Mouse (Mus musculus) neural tube, embryonic 11.5 days (tissue): ENCODE measurements around the gene Msantd3. TPM values are rescaled to one million over a fixed set of nuclear protein-coding genes. Genes with fewer than 3 reads are reported as not detected.

Source experiments
- ATAC-seq: fragments of 200-750 bp; cut with Nextera tagmentation; 2 replicates; pipeline ENCODE4 v1.8.0; 2017; ENCODE audit warnings: moderate number of reproducible peaks, mild to moderate bottlenecking, moderate TSS enrichment, moderate library complexity; ENCODE audit not compliant: insufficient read depth, low FRiP score, low TSS enrichment
- DNase-seq: peaks from one replicate; pipeline ENCODE4 v3.0.0-alpha.2; 2015; ENCODE audit warnings: low spot score
- H3K27ac ChIP-seq: fragments of 300-500 bp; sonication (generic); 2 replicates; pipeline ENCODE4 v1.5.1; 2014; ENCODE audit warnings: low read depth, mild to moderate bottlenecking, low read length
- H3K27me3 ChIP-seq: fragments of 300-500 bp; sonication (generic); 2 replicates; pipeline ENCODE4 v1.6.1; 2014; ENCODE audit warnings: mild to moderate bottlenecking, low read length, mixed read lengths; ENCODE audit not compliant: control insufficient read depth, insufficient read depth
- H3K36me3 ChIP-seq: fragments of 300-500 bp; sonication (generic); 2 replicates; pipeline ENCODE4 v1.6.1; 2014; ENCODE audit warnings: mild to moderate bottlenecking, low read length, moderate library complexity, mixed read lengths; ENCODE audit not compliant: control insufficient read depth, insufficient read depth
- H3K4me1 ChIP-seq: fragments of 300-500 bp; sonication (generic); 2 replicates; pipeline ENCODE4 v1.6.1; 2014; ENCODE audit warnings: low read length, mixed read lengths; ENCODE audit not compliant: control insufficient read depth, insufficient read depth
- H3K4me2 ChIP-seq: fragments of 300-500 bp; sonication (generic); 2 replicates; pipeline ENCODE4 v1.6.1; 2014; ENCODE audit warnings: low read depth, mild to moderate bottlenecking, moderate library complexity
- H3K4me3 ChIP-seq: fragments of 300-500 bp; sonication (generic); 2 replicates; pipeline ENCODE4 v1.5.1; 2014; ENCODE audit warnings: low read depth, low read length
- H3K9ac ChIP-seq: fragments of 300-500 bp; sonication (generic); 2 replicates; pipeline ENCODE4 v1.6.1; 2014; ENCODE audit warnings: mild to moderate bottlenecking, low read length
- H3K9me3 ChIP-seq: fragments of 300-500 bp; sonication (generic); 2 replicates; pipeline ENCODE4 v1.6.1; 2016; ENCODE audit warnings: low read length; ENCODE audit not compliant: control insufficient read depth
- WGBS: fragments of 180-500 bp; shearing (Covaris S2); extraction: QIAGEN DNeasy Blood & Tissue Kit; methylation state at CpG from one replicate; pipeline ENCODE4 v1.1.7; 2014; 5-methylcytosine and 5-hydroxymethylcytosine counted together
- polyA plus RNA-seq: library from polyadenylated mRNA; unstranded; fragments of >200 nt; fragmentation: Nextera tagmentation; extraction: Ambion mirVana; gene quantifications from 2 replicates; pipeline ENCODE4 v1.2.1, GENCODE M21; 2014

Gene Msantd3
- polyA plus RNA-seq, 1 experiment from 2014 or later, result 68.3 TPM

- no peak overlapping the region for H3K27ac ChIP-seq
- no peaks in the 10 kb centered on the region for H3K36me3 ChIP-seq
- ATAC-seq (no peak), DNase-seq (no peak)
- H3K9me3 ChIP-seq, result no peaks in the 10 kb centered on the region
- H3K27me3 ChIP-seq, result no peaks in the 10 kb centered on the region
- no peak overlapping the region for H3K9ac ChIP-seq
- H3K4me1 ChIP-seq, result peaks cover 18% of the 10 kb centered on the region
- WGBS, result 94% methylated on average over 2 of the region's 2 CpGs
- H3K4me3 ChIP-seq, result no peak overlapping the region
- H3K4me2 ChIP-seq, result no peak overlapping the region
Measured at GRCm38 (mm10) chr4:48538581-48538980, 1.2 kb upstream of the Msantd3 start.

GRCm38 (mm10) chr4:48540576-48541111 lies 909 bp downstream of the Msantd3 start:
- WGBS, result under 1% methylated on average over 47 of the region's 50 CpGs
- DNase-seq, result peak; percentile 72

GRCm38 (mm10) chr4:48541526-48542250 lies 2.0 kb downstream of the Msantd3 start:
- no peak for ATAC-seq
- Histone ChIP-seq H3K27me3 (no peaks in the 10 kb centered on the region), H3K9me3 (no peaks in the 10 kb centered on the region), H3K27ac (no peak overlapping the region), H3K4me1 (peaks cover 47% of the 10 kb centered on the region), H3K4me2 (peak overlapping the region; percentile 79), H3K4me3 (peak overlapping the region; percentile 88), H3K36me3 (no peaks in the 10 kb centered on the region), H3K9ac (peak overlapping the region; percentile 99)
- DNase-seq, result peak; percentile 39
- 4% methylated on average over 15 of the region's 15 CpGs for WGBS

More at GRCm38 (mm10) chr4:48540576-48541111, 909 bp downstream of the Msantd3 start:
- Histone ChIP-seq H3K9me3 (no peaks in the 10 kb centered on the region), H3K36me3 (no peaks in the 10 kb centered on the region), H3K9ac (peak overlapping the region; percentile 99), H3K27me3 (no peaks in the 10 kb centered on the region), H3K4me3 (peak overlapping the region; percentile 88), H3K4me1 (peaks cover 37% of the 10 kb centered on the region), H3K4me2 (peak overlapping the region; percentile 79), H3K27ac (peak overlapping the region; percentile 94)
- peak; percentile 53 for ATAC-seq

GRCm38 (mm10) chr4:48542351-48542750 lies 2.6 kb downstream of the Msantd3 start:
- H3K36me3 ChIP-seq, result no peaks in the 10 kb centered on the region
- H3K9me3 ChIP-seq, result no peaks in the 10 kb centered on the region
- no peaks in the 10 kb centered on the region for H3K27me3 ChIP-seq
- H3K4me3 ChIP-seq, result peak overlapping the region; percentile 88; the same call in 1 of the 2 replicates
- DNase-seq (no peak), ATAC-seq (no peak)
- H3K9ac ChIP-seq, result no peak overlapping the region
- peak overlapping the region; percentile 79 for H3K4me2 ChIP-seq
- H3K27ac ChIP-seq, result no peak overlapping the region
- WGBS, result 44% methylated on average over 5 of the region's 5 CpGs
- H3K4me1 ChIP-seq, result peaks cover 53% of the 10 kb centered on the region

- Histone ChIP-seq H3K27me3 (no peaks in the 10 kb centered on the region), H3K27ac (no peak overlapping the region), H3K4me1 (peaks cover 62% of the 10 kb centered on the region), H3K4me3 (no peak overlapping the region), H3K9ac (no peak overlapping the region), H3K4me2 (no peak overlapping the region), H3K36me3 (no peaks in the 10 kb centered on the region), H3K9me3 (no peaks in the 10 kb centered on the region)
- no peak for ATAC-seq
- 79% methylated on average over 6 of the region's 6 CpGs for WGBS
- no peak for DNase-seq
Measured at GRCm38 (mm10) chr4:48543071-48543865, 3.5 kb downstream of the Msantd3 start.

- Histone ChIP-seq H3K36me3 (no peaks in the 10 kb centered on the region), H3K27me3 (no peaks in the 10 kb centered on the region), H3K4me1 (peaks cover 63% of the 10 kb centered on the region), H3K9ac (no peak overlapping the region), H3K9me3 (no peaks in the 10 kb centered on the region), H3K27ac (no peak overlapping the region), H3K4me2 (no peak overlapping the region), H3K4me3 (no peak overlapping the region)
- ATAC-seq, result no peak
- DNase-seq, result no peak
- WGBS, result 73% methylated on average over 8 of the region's 8 CpGs
Measured at GRCm38 (mm10) chr4:48544141-48544540, 4.4 kb downstream of the Msantd3 start.

- DNase-seq (no peak), ATAC-seq (no peak)
- no peak overlapping the region for H3K4me2 ChIP-seq
- no peak overlapping the region; the same call in 1 of the 2 replicates for H3K27ac ChIP-seq
- H3K4me3 ChIP-seq, result no peak overlapping the region
- H3K9me3 ChIP-seq, result no peaks in the 10 kb centered on the region
- no peaks in the 10 kb centered on the region for H3K36me3 ChIP-seq
- H3K27me3 ChIP-seq, result no peaks in the 10 kb centered on the region
- H3K4me1 ChIP-seq, result peaks cover 63% of the 10 kb centered on the region
- 60% methylated on average over 12 of the region's 12 CpGs for WGBS
- no peak overlapping the region for H3K9ac ChIP-seq
Measured at GRCm38 (mm10) chr4:48545966-48546365, 6.2 kb downstream of the Msantd3 start.

GRCm38 (mm10) chr4:48546568-48547496 lies 7.1 kb downstream of the Msantd3 start:
- Histone ChIP-seq H3K36me3 (no peaks in the 10 kb centered on the region), H3K4me3 (no peak overlapping the region), H3K4me2 (peak overlapping the region; percentile 12; the same call in 1 of the 2 replicates), H3K4me1 (peaks cover 60% of the 10 kb centered on the region), H3K27me3 (no peaks in the 10 kb centered on the region), H3K27ac (peak overlapping the region; percentile 72), H3K9ac (peak overlapping the region; percentile 47), H3K9me3 (no peaks in the 10 kb centered on the region)
- DNase-seq (peak; percentile 54), ATAC-seq (peak; percentile 76)
- 35% methylated on average over 9 of the region's 9 CpGs for WGBS
